Mouse (Mus musculus) MEL (cell line): ENCODE measurements around the gene Gpc3. TPM values are rescaled to one million over a fixed set of nuclear protein-coding genes. Genes with fewer than 3 reads are reported as not detected.

ENCODE experiments used
- DNase-seq: peaks from one replicate; pipeline ENCODE4 v3.0.0; 2011; ENCODE audit warnings: low read depth, low spot score
- H3K27ac ChIP-seq: 2 replicates; pipeline ENCODE4 v1.5.1; 2012; ENCODE audit warnings: low read depth, mild to moderate bottlenecking, control low read depth, low read length, moderate library complexity; ENCODE audit not compliant: control insufficient read depth
- H3K27me3 ChIP-seq, 2 experiments: fragments of 150-350 bp in 1 of 2; sonication (generic) in 1 of 2; 2 replicates each; pipeline ENCODE4 v1.6.1; 2012; ENCODE audit warnings: low read length in 2 of 2, mild to moderate bottlenecking in 2 of 2, improper control_type of control experiment in 1 of 2, moderate library complexity in 1 of 2; ENCODE audit not compliant: insufficient read depth in 2 of 2, control insufficient read depth in 1 of 2
- H3K36me3 ChIP-seq, 2 experiments: 2 replicates each; pipeline ENCODE4 v1.6.1; 2012 to 2014; ENCODE audit warnings: low read length in 2 of 2, improper control_type of control experiment in 1 of 2, inconsistent platforms in 1 of 2, mild to moderate bottlenecking in 1 of 2; ENCODE audit not compliant: insufficient read depth in 2 of 2, control insufficient read depth in 1 of 2
- H3K4me1 ChIP-seq, 2 experiments: fragments of 150-350 bp in 1 of 2; sonication (generic) in 1 of 2; 2 replicates each; pipeline ENCODE4 v1.6.1; 2012; ENCODE audit warnings: low read length in 2 of 2, improper control_type of control experiment in 1 of 2, mild to moderate bottlenecking in 1 of 2; ENCODE audit not compliant: insufficient read depth in 2 of 2, control insufficient read depth in 1 of 2
- H3K4me3 ChIP-seq, 2 experiments: fragments of 150-350 bp in 1 of 2; sonication (generic) in 1 of 2; 2 replicates each; pipeline ENCODE4 v1.5.1; 2012; ENCODE audit warnings: low read depth in 2 of 2, low read length in 2 of 2, mild to moderate bottlenecking in 2 of 2, moderate library complexity in 2 of 2, control low read depth in 1 of 2, improper control_type of control experiment in 1 of 2; ENCODE audit not compliant: control insufficient read depth in 1 of 2, insufficient read depth in 1 of 2
- H3K79me2 ChIP-seq: 2 replicates; pipeline ENCODE4 v1.6.1; 2012; ENCODE audit warnings: mild to moderate bottlenecking, low read length, moderate library complexity; ENCODE audit not compliant: control insufficient read depth, poor library complexity, insufficient read depth
- H3K9ac ChIP-seq: 2 replicates; pipeline ENCODE4 v1.6.1; 2012; ENCODE audit warnings: low read depth, mild to moderate bottlenecking, control low read depth, low read length, moderate library complexity; ENCODE audit not compliant: control insufficient read depth, poor library complexity, severe bottlenecking
- H3K9me3 ChIP-seq: fragments of 150-350 bp; sonication (generic); replicated peaks from 2 replicates; pipeline ENCODE4 v1.6.1; 2012; ENCODE audit warnings: mild to moderate bottlenecking, low read length, improper control_type of control experiment, moderate library complexity; ENCODE audit not compliant: insufficient read depth
- BHLHE40 ChIP-seq: IDR thresholded peaks from 2 replicates; pipeline ENCODE4 v1.6.1; 2012; ENCODE audit warnings: low read depth, mild to moderate bottlenecking, inconsistent platforms, low read length, improper control_type of control experiment, borderline replicate concordance
- CHD1 ChIP-seq: IDR thresholded peaks from 2 replicates; pipeline ENCODE4 v1.6.1; 2012; ENCODE audit warnings: low read depth, mild to moderate bottlenecking, inconsistent platforms, low read length, improper control_type of control experiment
- CHD2 ChIP-seq: IDR thresholded peaks from 2 replicates; pipeline ENCODE4 v1.6.1; 2011; ENCODE audit warnings: low read length, improper control_type of control experiment
- ELF1 ChIP-seq: IDR thresholded peaks from 2 replicates; pipeline ENCODE4 v1.6.1; 2014; ENCODE audit warnings: low read depth, mild to moderate bottlenecking, inconsistent platforms, low read length, improper control_type of control experiment, moderate library complexity
- ETS1 ChIP-seq: IDR thresholded peaks from 2 replicates; pipeline ENCODE4 v1.6.1; 2012; ENCODE audit warnings: low read depth, mild to moderate bottlenecking, inconsistent platforms, low read length, improper control_type of control experiment, moderate library complexity
- GABPA ChIP-seq: IDR thresholded peaks from 2 replicates; pipeline ENCODE4 v1.6.1; 2012; ENCODE audit warnings: low read depth, mild to moderate bottlenecking, inconsistent platforms, low read length, improper control_type of control experiment, moderate library complexity
- HCFC1 ChIP-seq: IDR thresholded peaks from 2 replicates; pipeline ENCODE4 v1.6.1; 2012; ENCODE audit warnings: low read depth, mild to moderate bottlenecking, inconsistent platforms, low read length, improper control_type of control experiment, moderate library complexity
- JUND ChIP-seq: IDR thresholded peaks from 2 replicates; pipeline ENCODE4 v1.6.1; 2011; ENCODE audit warnings: low read depth, mild to moderate bottlenecking, improper control_type of control experiment, low read length
- KAT2A ChIP-seq: conservative IDR thresholded peaks from 2 replicates; pipeline ENCODE4 v1.6.1; 2012; ENCODE audit warnings: low read depth, low read length, improper control_type of control experiment, inconsistent platforms
- MAFK ChIP-seq: IDR thresholded peaks from 2 replicates; pipeline ENCODE4 v1.6.1; 2011; ENCODE audit warnings: low read depth, mild to moderate bottlenecking, low read length, improper control_type of control experiment, borderline replicate concordance
- MAX ChIP-seq: IDR thresholded peaks from 2 replicates; pipeline ENCODE4 v1.6.1; 2011; ENCODE audit warnings: low read length, improper control_type of control experiment
- MAZ ChIP-seq: IDR thresholded peaks from 2 replicates; pipeline ENCODE4 v1.6.1; 2012; ENCODE audit warnings: low read depth, mild to moderate bottlenecking, inconsistent platforms, low read length, improper control_type of control experiment
- NELFE ChIP-seq: IDR thresholded peaks from 2 replicates; pipeline ENCODE4 v1.6.1; 2011; ENCODE audit warnings: low read depth, low read length, improper control_type of control experiment
- NRF1 ChIP-seq: IDR thresholded peaks from 2 replicates; pipeline ENCODE4 v1.6.1; 2014; ENCODE audit warnings: low read depth, mild to moderate bottlenecking, inconsistent platforms, low read length, improper control_type of control experiment, moderate library complexity; ENCODE audit not compliant: poor library complexity, insufficient read depth, severe bottlenecking
- POLR2A ChIP-seq, 2 experiments: IDR thresholded peaks; 2 replicates each; pipeline ENCODE4 v1.6.1; 2011 to 2012; ENCODE audit warnings: low read length in 2 of 2, mild to moderate bottlenecking in 2 of 2, control low read depth in 1 of 2, improper control_type of control experiment in 1 of 2, low read depth in 1 of 2, moderate library complexity in 1 of 2; ENCODE audit not compliant: control insufficient read depth in 1 of 2, insufficient read depth in 1 of 2, poor library complexity in 1 of 2
- POLR2AphosphoS5 ChIP-seq: IDR thresholded peaks from 2 replicates; pipeline ENCODE4 v1.6.1; 2012; ENCODE audit warnings: low read depth, borderline replicate concordance, mild to moderate bottlenecking, inconsistent platforms, low read length, moderate library complexity, mixed read lengths
- RCOR1 ChIP-seq: IDR thresholded peaks from 2 replicates; pipeline ENCODE4 v1.6.1; 2012; ENCODE audit warnings: low read depth, mild to moderate bottlenecking, inconsistent platforms, low read length, improper control_type of control experiment
- SIN3A ChIP-seq: IDR thresholded peaks from 2 replicates; pipeline ENCODE4 v1.6.1; 2012; ENCODE audit warnings: low read length, improper control_type of control experiment, inconsistent platforms
- SMC3 ChIP-seq: IDR thresholded peaks from 2 replicates; pipeline ENCODE4 v1.6.1; 2011; ENCODE audit warnings: low read depth, low read length, improper control_type of control experiment
- TAL1 ChIP-seq: IDR thresholded peaks from 2 replicates; pipeline ENCODE4 v1.6.1; 2012; ENCODE audit warnings: mild to moderate bottlenecking, inconsistent platforms, low read length, moderate library complexity, mixed read lengths
- TBP ChIP-seq: IDR thresholded peaks from 2 replicates; pipeline ENCODE4 v1.8.0; 2011; ENCODE audit warnings: low read depth, low read length, improper control_type of control experiment
- UBTF ChIP-seq: IDR thresholded peaks from 2 replicates; pipeline ENCODE4 v1.6.1; 2012; ENCODE audit warnings: low read depth, mild to moderate bottlenecking, inconsistent platforms, low read length, improper control_type of control experiment, moderate library complexity, borderline replicate concordance; ENCODE audit not compliant: insufficient read depth
- USF1 ChIP-seq: IDR thresholded peaks from 2 replicates; pipeline ENCODE4 v1.6.1; 2014; ENCODE audit warnings: low read depth, mild to moderate bottlenecking, inconsistent platforms, low read length, improper control_type of control experiment, moderate library complexity
- ZKSCAN1 ChIP-seq: IDR thresholded peaks from 2 replicates; pipeline ENCODE4 v1.6.1; 2012; ENCODE audit warnings: low read depth, mild to moderate bottlenecking, inconsistent platforms, low read length, improper control_type of control experiment, moderate library complexity
- ZNF384 ChIP-seq: IDR thresholded peaks from 2 replicates; pipeline ENCODE4 v1.6.1; 2012; ENCODE audit warnings: low read depth, mild to moderate bottlenecking, inconsistent platforms, low read length, improper control_type of control experiment
- polyA plus RNA-seq, 2 experiments: library from polyadenylated mRNA; stranded (reverse) in 1 of 2; unstranded in 1 of 2; fragments of >175 nt in 1 of 2; fragments of >200 nt in 1 of 2; gene quantifications; 2 replicates each; pipeline versions ENCODE4 v1.2.1 to v1.2.4; 2012; ENCODE audit warnings: low replicate concordance in 2 of 2, low read depth in 1 of 2; ENCODE audit not compliant: insufficient read length in 2 of 2, insufficient read depth in 1 of 2, missing spikeins in 1 of 2
- total RNA-seq: library from RNA; depleted of rRNA; stranded (reverse); fragments of 300-350 nt; gene quantifications from 2 replicates; pipeline ENCODE4 v1.2.3, GENCODE M21; 2012

Gpc3 gene
- total and polyA plus RNA-seq, 3 experiments = not detected

DNA sequence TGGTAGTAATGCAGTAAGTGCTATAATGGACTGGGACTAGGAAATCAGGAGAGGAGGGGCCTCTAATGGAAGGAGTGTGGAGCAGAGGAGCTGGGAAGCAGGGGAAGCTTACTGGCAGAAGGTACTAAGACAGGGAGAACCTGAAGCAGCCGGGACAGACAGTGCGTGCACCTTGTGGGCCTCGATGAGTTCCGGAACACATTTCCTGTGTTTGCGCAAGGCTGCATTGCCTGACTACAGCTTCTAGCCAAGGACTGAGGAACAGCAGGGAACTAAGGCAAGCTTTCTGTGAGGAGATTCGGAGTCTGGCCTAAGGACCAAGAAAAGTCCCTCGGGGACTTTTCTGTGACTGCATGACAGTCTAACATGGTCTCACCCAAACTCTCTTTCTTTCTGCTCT is 30.6 kb upstream of the Gpc3 start:
- TF ChIP-seq KAT2A = no peak
- no peak for TF ChIP-seq HCFC1
- TF ChIP-seq ELF1 = no peak
- TF ChIP-seq ZNF384 = no peak
- TF ChIP-seq ETS1 = no peak
- TF ChIP-seq JUND = no peak
- no peak for TF ChIP-seq SIN3A
- TF ChIP-seq GABPA = no peak
- no peak for TF ChIP-seq CHD1
- no peak for TF ChIP-seq UBTF
- TF ChIP-seq TBP = no peak
- TF ChIP-seq CHD2 = no peak
- TF ChIP-seq POLR2AphosphoS5 = no peak
- no peak for TF ChIP-seq NRF1
- TF ChIP-seq NELFE = no peak
- TF ChIP-seq TAL1 = no peak
- TF ChIP-seq USF1 = no peak
- TF ChIP-seq BHLHE40 = no peak
- no peak overlapping the region for H3K27ac ChIP-seq
- H3K36me3 ChIP-seq = no peaks in the 10 kb centered on the region
- H3K9me3 ChIP-seq = no peaks in the 10 kb centered on the region
- no peaks in the 10 kb centered on the region for H3K27me3 ChIP-seq
- H3K79me2 ChIP-seq = no peaks in the 10 kb centered on the region
- H3K9ac ChIP-seq = no peak overlapping the region
- DNase-seq = no peak
- H3K4me3 ChIP-seq = no peak overlapping the region
- no peaks in the 10 kb centered on the region for H3K4me1 ChIP-seq

DNA sequence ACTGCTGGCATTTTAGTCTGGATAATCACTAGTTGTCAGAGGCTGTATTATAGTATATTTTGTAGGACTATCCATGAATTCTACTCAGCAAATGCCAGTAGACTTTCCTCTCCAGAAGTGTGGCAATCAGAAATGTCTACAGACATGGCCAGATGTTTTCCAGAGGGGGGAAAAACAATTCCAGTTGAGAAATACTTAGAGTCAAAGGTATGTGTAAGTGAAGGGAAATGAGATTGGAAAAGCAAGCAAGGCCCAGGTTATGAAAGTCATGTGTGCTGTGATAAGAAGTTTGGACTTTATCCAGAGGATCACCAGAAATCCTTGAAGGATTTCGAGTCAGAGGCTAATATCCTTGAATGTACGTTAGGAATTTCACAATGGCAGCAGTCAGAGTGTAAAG is 29.6 kb upstream of the Gpc3 start:
- Histone ChIP-seq H3K27me3 (no peaks in the 10 kb centered on the region), H3K9ac (no peak overlapping the region), H3K4me3 (no peak overlapping the region), H3K79me2 (no peaks in the 10 kb centered on the region), H3K9me3 (no peaks in the 10 kb centered on the region), H3K4me1 (no peaks in the 10 kb centered on the region), H3K36me3 (no peaks in the 10 kb centered on the region), H3K27ac (no peak overlapping the region)
- TF ChIP-seq MAFK (no peak), NRF1 (no peak), MAX (no peak), RCOR1 (no peak), GABPA (no peak), SIN3A (no peak), POLR2A (IDR thresholded peaks at IDR 0.05; ENCODE audit: control insufficient read depth in 1 of 2, insufficient read depth in 1 of 2, low read depth in 1 of 2, low read length in 2 of 2, poor library complexity in 1 of 2) (no peak), ETS1 (no peak), MAZ (no peak), ZKSCAN1 (no peak), KAT2A (no peak), UBTF (no peak), SMC3 (no peak), CHD2 (no peak), POLR2AphosphoS5 (no peak), ELF1 (no peak)
- DNase-seq = no peak
